Mouse (Mus musculus): Measurements from ENCODE around the gene Gm5150.

DNA sequence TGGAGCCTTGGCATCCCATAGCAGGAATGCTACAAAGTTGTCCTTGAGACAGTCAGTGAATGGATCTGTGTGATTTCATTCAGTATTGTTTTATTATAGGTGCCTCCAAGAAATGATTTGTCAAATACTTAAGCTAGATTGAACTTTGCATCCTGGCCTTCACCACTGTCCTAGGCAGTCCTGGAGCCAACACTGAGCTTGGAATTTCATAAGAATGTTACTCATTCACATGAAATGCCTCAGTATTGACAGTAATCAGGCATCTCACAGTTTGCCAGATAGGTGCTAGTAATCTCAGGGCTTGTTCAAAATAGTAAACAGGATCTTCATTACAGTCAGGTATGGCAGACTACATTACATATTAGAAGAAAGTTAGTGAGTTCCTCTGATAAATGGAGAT, 49.3 kb downstream of the Gm5150 start:
- TF ChIP-seq CTCF (IDR thresholded peaks at IDR 0.05; ENCODE audit: low read depth, low read length): no peak
- no peak for TF ChIP-seq GATA1 (IDR thresholded peaks at IDR 0.05; ENCODE audit: borderline replicate concordance, low read length)
- no peak for TF ChIP-seq TAL1 (conservative IDR thresholded peaks at IDR 0.05; ENCODE audit: low read depth, low read length)
- no peak for TF ChIP-seq POLR2AphosphoS5 (IDR thresholded peaks at IDR 0.05; ENCODE audit: insufficient replicate concordance, low read depth, low read length)
- TF ChIP-seq GATA2 (IDR thresholded peaks at IDR 0.05; ENCODE audit: borderline replicate concordance, low read depth, low read length): no peak
